Mouse (Mus musculus) frontal cortex, postnatal 14 days (tissue): ENCODE data around the gene Zfp62.

Experiments
- DNase-seq, 2 experiments: peaks; one replicate each; pipeline ENCODE4 v3.0.0; 2022; ENCODE audit warnings: low spot score in 2 of 2

The Zfp62 gene

GRCm38 (mm10) chr11:49205080-49205590 lies 2.0 kb downstream of the Zfp62 start:
- DNase-seq, result no peak

GRCm38 (mm10) chr11:49207495-49207894 lies 4.4 kb downstream of the Zfp62 start:
- DNase-seq, result no peak

GRCm38 (mm10) chr11:49212577-49212976 lies 9.5 kb downstream of the Zfp62 start:
- DNase-seq, result no peak

- DNase-seq, result no peak
Observed at GRCm38 (mm10) chr11:49213505-49213904, 10.4 kb downstream of the Zfp62 start.

GRCm38 (mm10) chr11:49219271-49219670 lies 16.2 kb downstream of the Zfp62 start:
- no peak for DNase-seq

- DNase-seq, result no peak
Observed at GRCm38 (mm10) chr11:49224455-49224854, 21.4 kb downstream of the Zfp62 start.

- no peak for DNase-seq
Observed at GRCm38 (mm10) chr11:49232781-49233180, 29.7 kb downstream of the Zfp62 start.

- no peak for DNase-seq
Observed at GRCm38 (mm10) chr11:49235459-49236207, 32.5 kb downstream of the Zfp62 start.

GRCm38 (mm10) chr11:49236891-49237290 lies 33.8 kb downstream of the Zfp62 start:
- no peak for DNase-seq

GRCm38 (mm10) chr11:49237532-49237931 lies 34.4 kb downstream of the Zfp62 start:
- no peak for DNase-seq

- no peak for DNase-seq
Observed at GRCm38 (mm10) chr11:49240310-49240709, 37.2 kb downstream of the Zfp62 start.

- DNase-seq, result no peak
Observed at GRCm38 (mm10) chr11:49240874-49241273, 37.8 kb downstream of the Zfp62 start.

GRCm38 (mm10) chr11:49241471-49241870 lies 38.4 kb downstream of the Zfp62 start:
- no peak for DNase-seq

GRCm38 (mm10) chr11:49242944-49243626 lies 40.0 kb downstream of the Zfp62 start:
- no peak for DNase-seq

- peak; percentile 83 to 89 for DNase-seq
Observed at GRCm38 (mm10) chr11:49243727-49244594, 40.9 kb downstream of the Zfp62 start, which contains the start of gene Mgat1. Mgat1 (plus strand) TSS chr11:49244191.

GRCm38 (mm10) chr11:49244595-49244930 lies 41.5 kb downstream of the Zfp62 start:
- DNase-seq, result no peak

GRCm38 (mm10) chr11:49245176-49245575 lies 42.1 kb downstream of the Zfp62 start:
- no peak for DNase-seq

GRCm38 (mm10) chr11:49245634-49246415 lies 42.7 kb downstream of the Zfp62 start:
- DNase-seq, result no peak

- DNase-seq, result no peak
Observed at GRCm38 (mm10) chr11:49246523-49246922, 43.4 kb downstream of the Zfp62 start.

GRCm38 (mm10) chr11:49247255-49247654 lies 44.2 kb downstream of the Zfp62 start:
- no peak for DNase-seq

GRCm38 (mm10) chr11:49248226-49248973 lies 45.3 kb downstream of the Zfp62 start:
- no peak for DNase-seq
